Mouse (Mus musculus): ENCODE data around the gene Cdc40. TPM values are rescaled to one million over a fixed set of nuclear protein-coding genes. Genes with fewer than 3 reads are reported as not detected.

The Cdc40 gene
- polyA plus RNA-seq, 1 experiment: 33.7 TPM

DNA sequence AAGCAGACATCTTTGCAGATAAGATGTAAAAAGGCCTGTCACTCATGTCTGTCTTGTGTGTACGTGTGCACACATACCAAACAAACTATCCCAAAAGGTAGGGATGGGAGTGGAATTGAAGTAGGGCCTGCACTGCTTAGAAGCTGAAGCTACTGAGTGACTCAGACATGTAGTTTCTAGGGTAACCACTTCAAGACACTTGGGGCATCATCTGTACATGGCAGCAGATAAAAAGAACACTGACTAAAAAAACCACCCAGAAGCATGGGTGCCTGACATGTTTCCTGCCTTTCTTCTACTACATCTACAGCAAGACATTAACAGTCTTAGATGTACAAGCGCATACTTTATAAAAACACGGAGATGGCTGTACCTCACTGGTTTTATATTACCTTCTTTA is 4.9 kb downstream of the Cdc40 start:
- H3K27ac ChIP-seq (ENCODE audit: insufficient read depth, low read length): no peak overlapping the region
- TF ChIP-seq POLR2A (IDR thresholded peaks at IDR 0.05; ENCODE audit: low read depth, low read length) (no peak), CTCF (IDR thresholded peaks at IDR 0.05; ENCODE audit: borderline replicate concordance, insufficient read depth, low read length) (no peak)
- H3K4me1 ChIP-seq (ENCODE audit: control insufficient read depth, insufficient read depth, low read length): no peaks in the 10 kb centered on the region; the same call in 1 of the 2 replicates
- no peak overlapping the region for H3K4me3 ChIP-seq (ENCODE audit: insufficient read depth, low read length)

DNA sequence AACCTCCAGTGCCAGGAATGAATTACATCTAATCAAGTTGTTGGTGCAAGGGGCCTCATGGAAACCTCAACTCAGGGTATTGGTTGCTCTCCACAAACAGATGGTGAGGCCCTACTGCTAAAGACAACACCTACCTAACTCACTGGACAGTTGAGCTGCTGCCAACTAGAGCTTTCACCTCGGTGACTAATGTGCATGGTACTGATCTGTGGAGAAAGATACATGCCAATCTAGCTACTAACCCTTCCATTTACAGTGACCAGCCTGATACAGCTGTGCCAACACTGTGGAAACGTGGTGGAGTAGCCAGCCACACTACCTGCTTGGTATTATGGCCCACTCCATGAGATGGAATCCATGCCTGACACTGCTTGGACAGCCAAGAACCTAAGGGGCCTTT is 11.1 kb downstream of the Cdc40 start:
- TF ChIP-seq CTCF (IDR thresholded peaks at IDR 0.05; ENCODE audit: borderline replicate concordance, insufficient read depth, low read length) (no peak), POLR2A (IDR thresholded peaks at IDR 0.05; ENCODE audit: low read depth, low read length) (no peak)
- Histone ChIP-seq H3K4me1 (ENCODE audit: control insufficient read depth, insufficient read depth, low read length) (peaks cover 7% of the 10 kb centered on the region), H3K4me3 (ENCODE audit: insufficient read depth, low read length) (no peak overlapping the region), H3K27ac (ENCODE audit: insufficient read depth, low read length) (no peak overlapping the region)

DNA sequence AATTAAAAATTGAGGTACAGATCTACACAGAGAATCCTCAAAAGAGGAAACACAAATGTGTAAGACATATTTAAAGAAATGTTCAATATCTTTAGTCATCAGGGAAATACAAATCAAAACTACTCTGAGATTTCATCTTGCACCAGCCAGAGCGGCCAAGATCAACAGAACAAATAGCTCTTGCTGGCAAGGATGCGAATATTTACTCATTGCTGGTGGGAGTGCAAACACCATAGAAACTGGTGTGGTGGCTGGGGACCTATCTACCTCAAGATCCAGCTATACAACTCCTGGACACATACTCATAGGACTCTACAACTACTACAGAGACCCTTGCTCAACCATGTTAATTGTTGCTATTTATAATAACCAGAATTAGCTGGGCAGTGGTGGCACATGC is 11.8 kb downstream of the Cdc40 start:
- H3K27ac ChIP-seq (ENCODE audit: insufficient read depth, low read length): no peak overlapping the region
- H3K4me1 ChIP-seq (ENCODE audit: control insufficient read depth, insufficient read depth, low read length): peaks cover 7% of the 10 kb centered on the region
- H3K4me3 ChIP-seq (ENCODE audit: insufficient read depth, low read length): no peak overlapping the region
- TF ChIP-seq CTCF (IDR thresholded peaks at IDR 0.05; ENCODE audit: borderline replicate concordance, insufficient read depth, low read length) (no peak), POLR2A (IDR thresholded peaks at IDR 0.05; ENCODE audit: low read depth, low read length) (no peak)

DNA sequence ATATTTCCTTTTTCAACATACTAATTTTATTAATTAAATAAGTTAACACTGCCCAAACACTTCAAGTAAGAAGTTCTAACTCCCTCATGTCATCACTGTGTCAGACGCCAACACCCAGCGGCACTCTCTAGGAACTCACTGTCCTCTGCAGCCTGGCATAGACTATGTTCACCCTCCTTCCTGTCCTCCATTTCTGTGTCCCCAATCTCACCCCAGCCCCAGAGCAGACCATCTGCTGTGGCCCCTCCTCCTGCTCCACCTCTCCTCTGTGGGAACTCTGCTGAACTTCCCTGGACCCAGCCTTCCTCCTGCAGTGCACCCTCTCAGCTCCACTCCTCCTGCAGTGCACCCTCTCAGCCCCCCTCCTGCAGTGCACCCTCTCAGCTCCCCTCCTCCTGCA is 15.0 kb downstream of the Cdc40 start:
- no peak for TF ChIP-seq CTCF (IDR thresholded peaks at IDR 0.05; ENCODE audit: borderline replicate concordance, insufficient read depth, low read length)
- no peak for TF ChIP-seq POLR2A (IDR thresholded peaks at IDR 0.05; ENCODE audit: low read depth, low read length)
- Histone ChIP-seq H3K27ac (ENCODE audit: insufficient read depth, low read length) (no peak overlapping the region), H3K4me1 (ENCODE audit: control insufficient read depth, insufficient read depth, low read length) (peaks cover 7% of the 10 kb centered on the region)

DNA sequence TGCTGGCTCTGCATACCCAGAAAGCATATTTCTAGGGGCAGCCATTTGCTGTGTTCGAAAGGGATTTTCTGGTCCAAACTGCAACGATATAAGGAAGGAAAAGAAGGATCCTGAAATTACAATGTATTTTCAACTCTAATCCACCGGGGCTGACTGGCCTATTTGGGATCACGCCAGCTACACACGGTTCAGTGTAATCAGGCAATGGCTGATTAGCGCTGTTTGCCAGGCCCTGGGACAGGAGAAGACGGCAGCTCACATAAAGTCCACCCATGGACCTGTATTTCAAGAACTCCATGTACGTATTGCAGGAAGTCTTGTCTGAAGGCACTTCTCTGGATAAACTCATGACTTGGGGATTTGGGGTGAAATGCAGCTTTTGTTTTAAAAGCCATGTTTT is 25.5 kb downstream of the Cdc40 start:
- H3K4me1 ChIP-seq (ENCODE audit: control insufficient read depth, insufficient read depth, low read length): no peaks in the 10 kb centered on the region
- TF ChIP-seq CTCF (IDR thresholded peaks at IDR 0.05; ENCODE audit: borderline replicate concordance, insufficient read depth, low read length) (no peak), POLR2A (IDR thresholded peaks at IDR 0.05; ENCODE audit: low read depth, low read length) (no peak)
- no peak overlapping the region for H3K4me3 ChIP-seq (ENCODE audit: insufficient read depth, low read length)
- H3K27ac ChIP-seq (ENCODE audit: insufficient read depth, low read length): no peak overlapping the region

More for the DNA sequence above, 15.0 kb downstream of the Cdc40 start:
- no peak overlapping the region for H3K4me3 ChIP-seq (ENCODE audit: insufficient read depth, low read length)

DNA sequence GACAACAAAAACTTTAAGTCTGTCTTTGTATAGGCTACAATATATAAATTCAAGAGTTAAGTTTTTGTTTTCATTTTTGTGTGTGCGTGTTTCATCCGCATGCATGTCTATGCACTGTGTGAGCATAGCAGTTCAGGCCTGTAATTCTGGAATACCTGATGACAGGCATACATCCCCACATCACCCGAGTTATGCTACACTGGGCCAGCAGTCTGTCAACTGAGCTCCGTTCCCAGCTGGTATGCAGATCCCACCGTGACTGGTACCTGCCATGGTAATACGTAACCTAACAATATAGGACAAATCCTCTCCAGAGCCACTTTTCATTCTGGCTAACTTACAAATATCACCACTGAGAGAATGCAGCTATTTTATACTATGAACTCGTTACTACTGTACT is 26.4 kb downstream of the Cdc40 start:
- TF ChIP-seq POLR2A (IDR thresholded peaks at IDR 0.05; ENCODE audit: low read depth, low read length): no peak
- TF ChIP-seq CTCF (IDR thresholded peaks at IDR 0.05; ENCODE audit: borderline replicate concordance, insufficient read depth, low read length): no peak
- no peaks in the 10 kb centered on the region for H3K4me1 ChIP-seq (ENCODE audit: control insufficient read depth, insufficient read depth, low read length)
- H3K4me3 ChIP-seq (ENCODE audit: insufficient read depth, low read length): no peak overlapping the region
- H3K27ac ChIP-seq (ENCODE audit: insufficient read depth, low read length): no peak overlapping the region

DNA sequence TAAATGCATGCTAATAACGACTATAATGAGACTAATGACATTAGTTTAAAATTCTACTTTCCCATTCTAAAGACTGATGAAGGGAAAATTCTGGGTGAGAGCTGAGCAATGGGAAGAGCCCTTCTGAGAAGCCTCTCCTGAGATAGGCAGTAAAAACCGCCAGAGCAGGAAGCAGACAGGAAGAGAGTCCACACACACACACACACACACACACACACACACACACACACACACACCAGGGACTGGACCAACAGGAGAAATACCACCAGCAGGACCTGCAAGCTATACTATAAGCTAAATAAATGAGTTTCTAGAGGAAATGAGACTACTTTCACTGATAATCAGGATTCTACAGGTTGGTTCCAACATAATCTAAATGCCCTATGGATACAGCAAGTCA is 27.5 kb downstream of the Cdc40 start:
- TF ChIP-seq POLR2A (IDR thresholded peaks at IDR 0.05; ENCODE audit: low read depth, low read length) (no peak), CTCF (IDR thresholded peaks at IDR 0.05; ENCODE audit: borderline replicate concordance, insufficient read depth, low read length) (no peak)
- Histone ChIP-seq H3K4me1 (ENCODE audit: control insufficient read depth, insufficient read depth, low read length) (peaks cover 2% of the 10 kb centered on the region; the same call in 1 of the 2 replicates), H3K27ac (ENCODE audit: insufficient read depth, low read length) (no peak overlapping the region), H3K4me3 (ENCODE audit: insufficient read depth, low read length) (no peak overlapping the region)

DNA sequence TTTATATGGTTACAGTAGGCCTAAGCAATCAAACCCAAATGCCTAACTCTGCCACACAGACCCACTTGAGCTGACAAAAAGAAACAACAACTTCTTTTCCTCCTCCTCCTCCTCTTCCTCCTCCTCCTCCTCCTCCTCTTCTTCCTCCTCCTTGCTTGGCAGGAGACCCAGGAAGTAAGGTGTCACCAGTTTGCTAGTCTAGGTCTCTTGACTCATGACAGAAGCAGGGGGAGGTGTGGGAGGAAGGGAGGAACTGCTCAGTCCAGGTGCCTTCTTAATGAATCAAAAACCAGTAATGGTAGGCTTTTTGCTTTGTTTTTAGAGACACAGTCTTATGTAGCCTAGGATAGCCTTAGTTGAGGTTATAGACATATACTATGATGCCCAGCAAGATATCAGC is 32.0 kb downstream of the Cdc40 start:
- TF ChIP-seq POLR2A (IDR thresholded peaks at IDR 0.05; ENCODE audit: low read depth, low read length) (no peak), CTCF (IDR thresholded peaks at IDR 0.05; ENCODE audit: borderline replicate concordance, insufficient read depth, low read length) (no peak)
- Histone ChIP-seq H3K4me1 (ENCODE audit: control insufficient read depth, insufficient read depth, low read length) (peaks cover 2% of the 10 kb centered on the region; the same call in 1 of the 2 replicates), H3K27ac (ENCODE audit: insufficient read depth, low read length) (peak overlapping the region; percentile 2; the same call in 1 of the 2 replicates), H3K4me3 (ENCODE audit: insufficient read depth, low read length) (no peak overlapping the region)

DNA sequence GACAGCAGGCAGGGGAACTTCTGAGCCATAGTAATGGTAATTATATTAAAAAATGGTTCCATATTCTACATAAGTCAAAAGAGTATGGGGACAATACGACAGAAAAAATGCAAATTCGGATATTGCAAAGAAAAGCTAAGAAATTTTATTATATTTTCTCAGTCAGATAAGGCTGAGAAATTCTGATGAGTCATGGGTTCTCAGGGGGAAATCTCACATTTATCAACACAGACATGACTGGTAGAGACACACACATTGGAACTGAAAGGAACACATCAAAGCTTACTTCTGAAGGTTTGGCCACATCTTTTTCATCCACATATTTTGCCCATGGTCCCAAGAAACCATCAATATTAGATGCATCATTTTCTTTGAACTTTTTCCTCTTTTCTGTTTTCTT is 32.5 kb downstream of the Cdc40 start:
- no peak for TF ChIP-seq CTCF (IDR thresholded peaks at IDR 0.05; ENCODE audit: borderline replicate concordance, insufficient read depth, low read length)
- no peak for TF ChIP-seq POLR2A (IDR thresholded peaks at IDR 0.05; ENCODE audit: low read depth, low read length)
- Histone ChIP-seq H3K4me3 (ENCODE audit: insufficient read depth, low read length) (no peak overlapping the region), H3K4me1 (ENCODE audit: control insufficient read depth, insufficient read depth, low read length) (peaks cover 2% of the 10 kb centered on the region; the same call in 1 of the 2 replicates), H3K27ac (ENCODE audit: insufficient read depth, low read length) (no peak overlapping the region)

DNA sequence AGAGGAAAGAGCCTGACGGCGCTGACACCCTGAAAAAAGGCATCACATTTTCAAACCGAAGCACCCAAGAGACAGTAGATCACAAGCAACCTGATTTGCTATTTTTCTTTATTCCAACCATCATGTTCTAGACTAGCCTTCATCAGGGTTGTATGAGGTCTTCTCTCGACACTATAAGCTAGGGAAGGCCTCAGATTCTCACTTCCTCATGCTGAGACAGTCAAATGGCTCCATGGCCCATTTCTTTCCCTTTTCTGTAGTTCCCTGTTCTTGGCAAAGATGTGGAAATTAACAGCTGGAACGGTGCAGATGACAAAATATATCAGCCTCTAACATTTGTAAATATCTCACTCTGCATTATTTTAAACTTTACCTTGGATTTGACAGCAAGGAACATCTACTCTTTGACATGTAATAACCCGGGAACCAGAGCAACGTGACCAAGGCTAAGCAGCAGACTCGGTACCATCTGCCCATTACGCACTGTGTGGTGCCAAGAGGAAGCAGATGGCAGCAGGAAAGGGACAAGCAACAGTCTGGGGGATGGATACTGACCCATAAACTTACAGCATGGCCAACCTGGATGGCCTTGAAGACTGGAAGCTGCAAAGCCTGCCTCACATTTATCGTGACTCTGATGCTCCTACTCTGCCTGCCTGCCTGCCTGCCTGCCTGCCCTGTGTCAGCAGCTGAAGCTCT is 35.8 kb downstream of the Cdc40 start:
- peaks cover 2% of the 10 kb centered on the region; the same call in 1 of the 2 replicates for H3K4me1 ChIP-seq (ENCODE audit: control insufficient read depth, insufficient read depth, low read length)
- no peak overlapping the region for H3K27ac ChIP-seq (ENCODE audit: insufficient read depth, low read length)
- no peak for TF ChIP-seq POLR2A (IDR thresholded peaks at IDR 0.05; ENCODE audit: low read depth, low read length)
- no peak for TF ChIP-seq CTCF (IDR thresholded peaks at IDR 0.05; ENCODE audit: borderline replicate concordance, insufficient read depth, low read length)
- no peak overlapping the region for H3K4me3 ChIP-seq (ENCODE audit: insufficient read depth, low read length)

Data from embryonic fibroblast, embryonic 13.5 days (primary cell).